Mouse (Mus musculus): ENCODE data around the gene Sp2.

Gene Sp2

GRCm38 (mm10) chr11:96906431-96907161, 76.2 kb downstream of the Sp2 start:
- DNase-seq, result no peak
